ENCODE assay signal across 16 mouse cellular contexts in the genomic region with DNA sequence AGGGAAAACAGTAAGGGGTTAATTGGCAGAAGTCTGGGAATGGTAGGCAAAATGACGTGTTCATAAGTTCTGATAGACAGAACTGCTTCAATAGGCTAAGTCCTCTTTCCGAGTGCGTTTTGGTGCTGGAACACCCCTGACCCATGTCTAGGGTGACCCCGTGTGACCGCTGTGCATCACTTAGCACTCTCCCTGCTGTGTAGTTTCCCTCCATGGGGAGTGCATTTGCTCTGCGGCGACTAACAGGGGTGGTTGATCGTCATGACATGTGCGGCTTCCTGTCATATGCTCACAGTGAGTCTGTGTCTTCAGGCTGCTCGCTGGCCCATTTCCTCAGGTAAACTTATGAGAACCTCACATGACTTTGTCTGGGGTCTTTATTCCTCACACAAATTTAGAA.
A peak's percentile ranks its signal among the peaks of the same experiment; 100 is the strongest.
DNase-seq lines count a peak whose midpoint lies in the region; ATAC-seq and TF ChIP-seq lines count a peak whose summit lies in the region.
"Had no signal": no experiment of that assay in that cellular context is flagged by ENCODE, and none has a peak within 500 bp of the region (broad histone marks: within the 10 kb centered on the region; RNA-seq: fewer than 3 reads in every experiment).

No protein-coding gene starts in this region.

- H3K4me3 ChIP-seq in hindbrain, postnatal 0 days (ENCODE audit: low read length): no peak overlapping the region
- no peak overlapping the region for H3K4me3 ChIP-seq in hindbrain, embryonic 13.5 days
- no peak overlapping the region for H3K4me3 ChIP-seq in thymus, adult 2 months (ENCODE audit: control insufficient read depth, insufficient read depth, low read length)
- H3K4me3 ChIP-seq in limb, embryonic 13.5 days: no peak overlapping the region
- H3K4me3 ChIP-seq: myocyte; stomach, embryonic 15.5 days had no signal

- H3K36me3 ChIP-seq in hindbrain, postnatal 0 days (ENCODE audit: insufficient read depth, low read length): no peaks in the 10 kb centered on the region
- no peaks in the 10 kb centered on the region for H3K36me3 ChIP-seq in hindbrain, embryonic 13.5 days
- H3K36me3 ChIP-seq in thymus, adult 2 months (ENCODE audit: control insufficient read depth, insufficient read depth, low read length): no peaks in the 10 kb centered on the region
- no peaks in the 10 kb centered on the region for H3K36me3 ChIP-seq in limb, embryonic 13.5 days
- H3K36me3 ChIP-seq: stomach, embryonic 15.5 days had no signal

- peak; percentile 33; the same call in 1 of the 2 replicates for ATAC-seq in hindbrain, postnatal 0 days
- ATAC-seq in hindbrain, embryonic 13.5 days (ENCODE audit: low FRiP score): no peak
- ATAC-seq in limb, embryonic 13.5 days (ENCODE audit: low FRiP score, low read depth): no peak

- no peak for TF ChIP-seq POLR2A in thymus, adult 2 months (IDR thresholded peaks at IDR 0.05; ENCODE audit: control insufficient read depth, extremely low read depth, insufficient read depth, low read length, poor library complexity)

- H3K9me3 ChIP-seq in hindbrain, postnatal 0 days (ENCODE audit: low read length): no peaks in the 10 kb centered on the region
- H3K9me3 ChIP-seq in hindbrain, embryonic 13.5 days: no peaks in the 10 kb centered on the region
- no peaks in the 10 kb centered on the region for H3K9me3 ChIP-seq in limb, embryonic 13.5 days
- H3K9me3 ChIP-seq: stomach, embryonic 15.5 days had no signal

- 47% methylated on average over 10 of the region's 10 CpGs for WGBS in hindbrain, postnatal 0 days
- WGBS in hindbrain, embryonic 13.5 days: 61% methylated on average over 10 of the region's 10 CpGs
- WGBS in thymus, adult 2 months: 65% methylated on average over 10 of the region's 10 CpGs
- WGBS in limb, embryonic 13.5 days: 44% methylated on average over 10 of the region's 10 CpGs

- no peaks in the 10 kb centered on the region for H3K4me1 ChIP-seq in hindbrain, postnatal 0 days (ENCODE audit: insufficient read depth, low read length)
- peaks cover 3% of the 10 kb centered on the region; the same call in 1 of the 2 replicates for H3K4me1 ChIP-seq in hindbrain, embryonic 13.5 days (replicated peaks)
- no peaks in the 10 kb centered on the region for H3K4me1 ChIP-seq in thymus, adult 2 months (replicated peaks; ENCODE audit: control insufficient read depth, insufficient read depth, low read length)
- H3K4me1 ChIP-seq in limb, embryonic 13.5 days: peaks cover 25% of the 10 kb centered on the region
- H3K4me1 ChIP-seq: stomach, embryonic 15.5 days had no signal

- H3K27ac ChIP-seq in hindbrain, postnatal 0 days: no peak overlapping the region
- H3K27ac ChIP-seq in hindbrain, embryonic 13.5 days: no peak overlapping the region
- no peak overlapping the region for H3K27ac ChIP-seq in thymus, adult 2 months (ENCODE audit: control insufficient read depth, insufficient read depth, low read length)
- peak overlapping the region; percentile 22; the same call in 1 of the 2 replicates for H3K27ac ChIP-seq in limb, embryonic 13.5 days
- H3K27ac ChIP-seq: stomach, embryonic 15.5 days had no signal

- no peak for TF ChIP-seq CTCF in hindbrain, postnatal 0 days (IDR thresholded peaks at IDR 0.05; ENCODE audit: low read depth)
- TF ChIP-seq CTCF in thymus, adult 2 months (IDR thresholded peaks at IDR 0.05; ENCODE audit: borderline replicate concordance, control insufficient read depth, extremely low read depth, insufficient read depth, low read length, poor library complexity): no peak

- DNase-seq in hindbrain, postnatal 0 days (ENCODE audit: low spot score): no peak
- peak; percentile 6 for DNase-seq in thymus, postnatal 14 days
- no peak for DNase-seq in thymus, adult 2 months
- no peak for DNase-seq in MN1 (ENCODE audit: low spot score)
- DNase-seq in urinary bladder, postnatal 4 days (ENCODE audit: low spot score in 2 of 2): no peak
- DNase-seq: cerebellum, adult 2 months; embryo, embryonic 11 days; kidney, adult 2 months; kidney, postnatal 36 days; layer of hippocampus, postnatal 36 days; lung, adult 2 months; right cerebral cortex, postnatal 4 days had no signal

- H3K27me3 ChIP-seq in hindbrain, postnatal 0 days (ENCODE audit: insufficient read depth, low read length): no peaks in the 10 kb centered on the region
- no peaks in the 10 kb centered on the region for H3K27me3 ChIP-seq in hindbrain, embryonic 13.5 days
- H3K27me3 ChIP-seq in thymus, adult 2 months (ENCODE audit: control insufficient read depth, insufficient read depth, low read length): no peaks in the 10 kb centered on the region
- H3K27me3 ChIP-seq in limb, embryonic 13.5 days: no peaks in the 10 kb centered on the region
- H3K27me3 ChIP-seq: stomach, embryonic 15.5 days had no signal

- H3K9ac ChIP-seq in hindbrain, postnatal 0 days (replicated peaks; ENCODE audit: low read length): no peak overlapping the region
- H3K9ac ChIP-seq in hindbrain, embryonic 13.5 days: no peak overlapping the region
- H3K9ac ChIP-seq in limb, embryonic 13.5 days: no peak overlapping the region; the same call in 1 of the 2 replicates
- H3K9ac ChIP-seq: stomach, embryonic 15.5 days had no signal

- no peak overlapping the region for H3K4me2 ChIP-seq in hindbrain, postnatal 0 days (ENCODE audit: low read depth, low read length)
- no peak overlapping the region for H3K4me2 ChIP-seq in hindbrain, embryonic 13.5 days
- H3K4me2 ChIP-seq in limb, embryonic 13.5 days (replicated peaks): peak overlapping the region; percentile 31
- H3K4me2 ChIP-seq: stomach, embryonic 15.5 days had no signal
